Mouse (Mus musculus) midbrain, embryonic 13.5 days (tissue): ENCODE data around the gene Rnf217. TPM values are rescaled to one million over a fixed set of nuclear protein-coding genes. Genes with fewer than 3 reads are reported as not detected.

Experiments
- ATAC-seq: fragments of 200-750 bp; cut with Nextera tagmentation; 2 replicates; pipeline ENCODE4 v1.8.0; 2017; ENCODE audit warnings: mild to moderate bottlenecking, moderate TSS enrichment, moderate library complexity
- H3K27ac ChIP-seq: fragments of 300-500 bp; sonication (generic); 2 replicates; pipeline ENCODE4 v1.5.1; 2015; ENCODE audit warnings: inconsistent platforms, mild to moderate bottlenecking, moderate library complexity
- H3K27me3 ChIP-seq: fragments of 300-500 bp; sonication (generic); 2 replicates; pipeline ENCODE4 v1.6.1; 2015; ENCODE audit warnings: mild to moderate bottlenecking, inconsistent platforms
- H3K36me3 ChIP-seq: fragments of 300-500 bp; sonication (generic); 2 replicates; pipeline ENCODE4 v1.6.1; 2015; ENCODE audit warnings: mild to moderate bottlenecking, inconsistent platforms
- H3K4me1 ChIP-seq: fragments of 300-500 bp; sonication (generic); replicated peaks from 2 replicates; pipeline ENCODE4 v1.6.1; 2015; ENCODE audit warnings: inconsistent platforms
- H3K4me2 ChIP-seq: fragments of 300-500 bp; sonication (generic); replicated peaks from 2 replicates; pipeline ENCODE4 v1.6.1; 2015; ENCODE audit warnings: moderate library complexity, mild to moderate bottlenecking, inconsistent platforms
- H3K4me3 ChIP-seq: fragments of 300-500 bp; sonication (generic); replicated peaks from 2 replicates; pipeline ENCODE4 v1.5.1; 2015; ENCODE audit warnings: mild to moderate bottlenecking, inconsistent platforms
- H3K9ac ChIP-seq: fragments of 300-500 bp; sonication (generic); replicated peaks from 2 replicates; pipeline ENCODE4 v1.6.1; 2015; ENCODE audit warnings: mild to moderate bottlenecking, inconsistent platforms
- H3K9me3 ChIP-seq: fragments of 300-500 bp; sonication (generic); 2 replicates; pipeline ENCODE4 v1.6.1; 2016; ENCODE audit warnings: mild to moderate bottlenecking, inconsistent platforms
- WGBS: fragments of 180-500 bp; shearing (Covaris S2); methylation state at CpG from one replicate; pipeline ENCODE4 v1.1.7; 2015; 5-methylcytosine and 5-hydroxymethylcytosine counted together
- polyA plus RNA-seq: library from polyadenylated mRNA; unstranded; fragments of >200 nt; fragmentation: Nextera tagmentation; extraction: Ambion mirVana; gene quantifications from 2 replicates; pipeline ENCODE4 v1.2.1, GENCODE M21; 2015

Gene Rnf217
- polyA plus RNA-seq, 1 experiment from 2014 or later, result 1.4 TPM

DNA sequence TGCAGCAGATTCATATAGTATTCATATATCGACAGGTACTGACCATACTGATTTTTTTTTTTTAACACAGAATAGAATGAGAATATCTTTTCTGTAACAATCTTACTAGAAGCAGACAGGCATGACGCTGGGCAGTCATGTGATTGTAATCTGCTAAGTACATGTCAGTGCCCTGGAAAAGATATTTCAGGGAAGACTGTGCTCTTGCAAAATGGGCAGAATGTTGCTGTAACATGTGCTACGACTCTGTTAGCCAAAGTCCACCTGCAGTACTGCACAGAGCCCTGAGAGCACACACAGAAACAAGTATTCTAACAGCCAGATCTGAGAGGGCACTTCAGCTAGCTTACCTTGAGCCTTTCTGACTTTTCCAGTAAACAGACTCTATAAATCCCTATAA is 83.3 kb downstream of the Rnf217 start:
- H3K4me2 ChIP-seq, result no peak overlapping the region
- WGBS, result 85% methylated on average over 3 of the region's 3 CpGs
- H3K4me1 ChIP-seq, result peaks cover 10% of the 10 kb centered on the region
- H3K9ac ChIP-seq, result no peak overlapping the region
- H3K4me3 ChIP-seq, result no peak overlapping the region
- H3K27ac ChIP-seq, result no peak overlapping the region
- H3K27me3 ChIP-seq, result no peaks in the 10 kb centered on the region
- H3K36me3 ChIP-seq, result no peaks in the 10 kb centered on the region; the same call in 1 of the 2 replicates
- no peak for ATAC-seq
- no peaks in the 10 kb centered on the region for H3K9me3 ChIP-seq

DNA sequence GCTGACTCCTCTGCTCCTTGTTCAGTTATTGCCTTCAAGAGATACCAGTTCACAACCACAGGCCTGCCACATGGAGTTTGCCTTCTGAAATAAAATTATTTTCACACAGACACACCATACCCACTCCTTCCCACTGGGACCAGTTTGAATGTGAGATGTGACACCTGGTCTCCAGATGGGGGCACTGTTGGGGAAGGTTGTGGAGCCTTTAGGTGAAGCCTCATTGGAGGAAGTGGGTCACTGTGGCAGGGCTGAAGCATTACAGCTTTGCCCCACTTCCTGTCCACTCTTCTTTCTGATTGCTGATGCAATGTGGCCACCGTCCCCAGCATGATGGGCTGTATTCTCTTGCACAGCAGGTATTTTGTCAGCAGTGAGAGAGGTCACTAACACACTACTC is 89.6 kb downstream of the Rnf217 start:
- Histone ChIP-seq H3K27ac (no peak overlapping the region), H3K9ac (no peak overlapping the region), H3K4me3 (no peak overlapping the region), H3K4me1 (peaks cover 6% of the 10 kb centered on the region; the same call in 1 of the 2 replicates), H3K4me2 (no peak overlapping the region), H3K9me3 (no peaks in the 10 kb centered on the region), H3K36me3 (no peaks in the 10 kb centered on the region; the same call in 1 of the 2 replicates), H3K27me3 (no peaks in the 10 kb centered on the region)
- no peak for ATAC-seq
- 59% methylated on average over 1 of the region's 1 CpGs for WGBS

DNA sequence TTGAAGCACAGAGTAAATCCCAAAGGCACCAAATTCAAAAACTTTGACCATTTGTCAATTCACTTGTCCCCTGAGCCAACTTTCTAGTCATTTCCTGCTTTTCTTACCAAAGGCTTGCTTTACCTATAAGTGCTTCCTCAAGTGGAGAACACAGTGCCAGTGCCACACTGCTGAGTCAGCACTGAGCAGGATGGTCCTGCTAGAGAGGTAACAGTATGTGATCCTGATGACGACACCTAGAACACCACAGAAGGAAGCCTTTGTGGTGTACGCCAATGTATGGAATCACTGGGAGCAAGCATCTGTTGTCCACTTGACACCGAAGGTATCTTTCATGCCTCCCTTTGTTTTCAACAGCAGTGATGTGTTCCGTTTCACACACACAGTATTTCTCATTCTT is 90.8 kb downstream of the Rnf217 start:
- Histone ChIP-seq H3K27me3 (no peaks in the 10 kb centered on the region), H3K9ac (no peak overlapping the region), H3K9me3 (no peaks in the 10 kb centered on the region), H3K4me2 (no peak overlapping the region), H3K36me3 (no peaks in the 10 kb centered on the region; the same call in 1 of the 2 replicates), H3K4me1 (peaks cover 6% of the 10 kb centered on the region; the same call in 1 of the 2 replicates), H3K4me3 (no peak overlapping the region), H3K27ac (no peak overlapping the region)
- ATAC-seq, result no peak
- WGBS, result 95% methylated on average over 4 of the region's 4 CpGs

- no peaks in the 10 kb centered on the region; the same call in 1 of the 2 replicates for H3K36me3 ChIP-seq
- WGBS, result 93% methylated on average over 4 of the region's 4 CpGs
- H3K9me3 ChIP-seq, result no peaks in the 10 kb centered on the region
- H3K27ac ChIP-seq, result no peak overlapping the region
- H3K9ac ChIP-seq, result no peak overlapping the region
- H3K4me1 ChIP-seq, result peaks cover 6% of the 10 kb centered on the region; the same call in 1 of the 2 replicates
- H3K4me2 ChIP-seq, result no peak overlapping the region
- no peaks in the 10 kb centered on the region for H3K27me3 ChIP-seq
- no peak overlapping the region for H3K4me3 ChIP-seq
- no peak for ATAC-seq
Observed at GRCm38 (mm10) chr10:31517192-31517591, 91.8 kb downstream of the Rnf217 start.

GRCm38 (mm10) chr10:31515897-31516296 is 93.1 kb downstream of the Rnf217 start:
- 74% methylated on average over 1 of the region's 1 CpGs for WGBS
- ATAC-seq, result 0 out of 2 replicates have a peak, but pooled peaks have one; percentile 27
- no peaks in the 10 kb centered on the region for H3K9me3 ChIP-seq
- H3K36me3 ChIP-seq, result no peaks in the 10 kb centered on the region
- H3K27ac ChIP-seq, result no peak overlapping the region
- peaks cover 6% of the 10 kb centered on the region; the same call in 1 of the 2 replicates for H3K4me1 ChIP-seq
- H3K4me3 ChIP-seq, result no peak overlapping the region
- no peak overlapping the region for H3K4me2 ChIP-seq
- H3K9ac ChIP-seq, result no peak overlapping the region
- H3K27me3 ChIP-seq, result no peaks in the 10 kb centered on the region

DNA sequence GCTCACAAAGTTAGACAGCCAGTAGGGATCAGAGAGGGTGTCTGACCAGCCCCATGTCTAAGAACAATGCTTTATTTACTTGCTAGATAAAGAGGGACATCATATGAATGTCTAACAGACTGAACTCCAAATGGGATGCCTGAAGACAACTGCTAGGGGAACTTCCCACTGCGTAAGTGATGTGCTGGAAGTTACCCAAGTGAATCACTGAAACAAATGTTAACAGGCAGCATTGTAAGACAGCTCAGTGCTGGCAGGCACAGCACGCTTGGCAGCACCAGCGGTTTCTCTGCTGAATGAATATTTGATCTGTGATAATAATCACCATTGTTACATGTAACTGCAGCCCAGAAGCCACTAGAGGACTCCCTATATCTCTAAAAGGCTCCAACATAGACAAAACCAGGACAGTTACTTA is 104.8 kb downstream of the Rnf217 start:
- Histone ChIP-seq H3K27me3 (no peaks in the 10 kb centered on the region), H3K27ac (no peak overlapping the region), H3K4me3 (no peak overlapping the region), H3K4me1 (no peaks in the 10 kb centered on the region), H3K9ac (no peak overlapping the region), H3K4me2 (no peak overlapping the region), H3K9me3 (no peaks in the 10 kb centered on the region), H3K36me3 (no peaks in the 10 kb centered on the region)
- peak; percentile 82; the same call in 1 of the 2 replicates for ATAC-seq
- 44% methylated on average over 3 of the region's 3 CpGs for WGBS

DNA sequence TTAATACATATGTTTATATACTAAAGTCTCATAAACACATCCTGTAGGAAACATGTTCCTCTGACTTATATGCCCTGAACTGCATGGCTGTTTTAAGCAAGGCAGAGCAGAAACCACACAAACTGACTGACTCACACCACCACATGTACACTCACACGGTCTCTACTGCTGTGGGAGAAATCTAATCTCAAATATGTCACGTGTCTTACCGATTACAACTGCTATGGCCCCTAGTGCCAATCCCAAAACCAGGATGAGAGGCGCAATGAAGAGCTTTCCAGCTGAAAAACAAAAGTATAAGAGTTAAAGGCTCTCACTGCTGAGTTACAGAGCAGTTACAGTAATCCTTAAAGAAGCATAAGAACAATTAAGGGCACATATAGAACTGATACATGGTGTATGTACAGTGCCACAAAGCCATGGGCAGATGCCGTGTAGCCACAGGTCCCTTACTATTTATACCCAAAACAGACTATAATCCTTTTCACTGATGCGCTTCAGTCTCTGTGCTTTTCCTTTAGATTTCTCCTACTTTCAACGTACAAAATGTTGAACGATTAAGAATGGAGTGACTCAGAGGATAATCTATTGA is 105.3 kb downstream of the Rnf217 start:
- H3K4me2 ChIP-seq, result no peak overlapping the region
- WGBS, result 84% methylated on average over 8 of the region's 8 CpGs
- no peak overlapping the region for H3K27ac ChIP-seq
- H3K4me3 ChIP-seq, result no peak overlapping the region
- H3K9me3 ChIP-seq, result no peaks in the 10 kb centered on the region
- no peaks in the 10 kb centered on the region for H3K27me3 ChIP-seq
- H3K9ac ChIP-seq, result no peak overlapping the region
- no peaks in the 10 kb centered on the region for H3K4me1 ChIP-seq
- peak; percentile 65; the same call in 1 of the 2 replicates for ATAC-seq
- H3K36me3 ChIP-seq, result no peaks in the 10 kb centered on the region

DNA sequence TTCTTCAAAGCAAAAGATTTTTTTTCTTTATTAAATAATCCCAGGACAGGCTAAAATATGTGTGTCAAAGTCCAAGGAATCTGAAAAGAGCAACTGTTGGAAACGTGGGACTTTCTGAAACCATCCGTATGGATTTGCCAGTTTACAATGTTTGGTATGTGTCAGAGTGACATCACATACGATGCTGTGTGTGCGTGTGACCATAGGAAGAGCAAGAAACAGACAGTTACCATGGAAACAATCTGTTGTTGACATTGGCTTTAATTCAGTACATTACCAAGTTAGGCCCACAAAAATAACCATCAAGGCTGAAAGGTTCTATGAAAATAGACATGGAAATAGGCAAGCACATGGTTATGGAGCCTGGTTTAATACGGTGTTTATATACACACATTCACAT is 107.3 kb downstream of the Rnf217 start:
- no peaks in the 10 kb centered on the region for H3K36me3 ChIP-seq
- H3K27ac ChIP-seq, result no peak overlapping the region
- H3K27me3 ChIP-seq, result no peaks in the 10 kb centered on the region
- no peaks in the 10 kb centered on the region for H3K9me3 ChIP-seq
- no peak for ATAC-seq
- H3K4me3 ChIP-seq, result no peak overlapping the region
- H3K4me1 ChIP-seq, result no peaks in the 10 kb centered on the region
- no peak overlapping the region for H3K4me2 ChIP-seq
- H3K9ac ChIP-seq, result no peak overlapping the region
- WGBS, result 83% methylated on average over 5 of the region's 5 CpGs

DNA sequence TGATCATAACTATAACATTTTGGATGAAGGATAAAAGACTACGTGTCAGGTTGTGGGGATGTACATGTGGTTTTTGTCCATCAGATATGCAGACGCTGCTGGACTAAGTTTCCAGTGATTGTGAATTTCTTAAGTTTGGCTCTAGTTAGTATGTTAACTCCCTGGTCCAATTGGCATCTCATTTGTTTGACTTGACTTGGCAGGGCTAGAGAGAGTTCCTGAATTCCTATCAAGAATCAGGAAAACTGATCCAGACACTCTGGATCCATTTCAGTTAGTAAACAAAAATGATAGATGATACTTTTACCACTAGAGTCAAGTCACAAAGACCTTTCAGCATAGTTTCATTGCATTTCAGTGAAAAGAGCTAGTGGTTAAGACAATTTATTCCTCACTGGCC is 112.1 kb downstream of the Rnf217 start:
- no peaks in the 10 kb centered on the region for H3K4me1 ChIP-seq
- no peaks in the 10 kb centered on the region for H3K27me3 ChIP-seq
- H3K4me3 ChIP-seq, result no peak overlapping the region
- H3K36me3 ChIP-seq, result no peaks in the 10 kb centered on the region
- 98% methylated on average over 2 of the region's 2 CpGs for WGBS
- no peak overlapping the region for H3K4me2 ChIP-seq
- H3K9ac ChIP-seq, result no peak overlapping the region
- no peaks in the 10 kb centered on the region for H3K9me3 ChIP-seq
- no peak for ATAC-seq
- no peak overlapping the region for H3K27ac ChIP-seq

GRCm38 (mm10) chr10:31495826-31496225 is 113.2 kb downstream of the Rnf217 start:
- no peaks in the 10 kb centered on the region for H3K27me3 ChIP-seq
- no peak overlapping the region for H3K4me2 ChIP-seq

GRCm38 (mm10) chr10:31494296-31494695 is 114.7 kb downstream of the Rnf217 start:
- Histone ChIP-seq H3K9me3 (no peaks in the 10 kb centered on the region), H3K4me3 (no peak overlapping the region), H3K36me3 (no peaks in the 10 kb centered on the region), H3K27me3 (no peaks in the 10 kb centered on the region), H3K4me1 (no peaks in the 10 kb centered on the region), H3K27ac (no peak overlapping the region), H3K4me2 (no peak overlapping the region), H3K9ac (no peak overlapping the region)
- WGBS, result 95% methylated on average over 1 of the region's 1 CpGs
- ATAC-seq, result no peak

More at GRCm38 (mm10) chr10:31495826-31496225, 113.2 kb downstream of the Rnf217 start:
- Histone ChIP-seq H3K9ac (no peak overlapping the region), H3K27ac (no peak overlapping the region), H3K36me3 (no peaks in the 10 kb centered on the region), H3K4me3 (no peak overlapping the region), H3K9me3 (no peaks in the 10 kb centered on the region), H3K4me1 (no peaks in the 10 kb centered on the region)
- no peak for ATAC-seq
- WGBS, result 87% methylated on average over 3 of the region's 3 CpGs

- WGBS, result 84% methylated on average over 10 of the region's 10 CpGs
Observed at GRCm38 (mm10) chr10:31467043-31467898, 141.7 kb downstream of the Rnf217 start.

More at GRCm38 (mm10) chr10:31467043-31467898, 141.7 kb downstream of the Rnf217 start:
- H3K4me2 ChIP-seq, result no peak overlapping the region
- H3K9ac ChIP-seq, result no peak overlapping the region
- no peaks in the 10 kb centered on the region for H3K27me3 ChIP-seq
- no peak overlapping the region for H3K4me3 ChIP-seq
- no peaks in the 10 kb centered on the region for H3K4me1 ChIP-seq
- no peak overlapping the region for H3K27ac ChIP-seq
- H3K9me3 ChIP-seq, result no peaks in the 10 kb centered on the region
- ATAC-seq, result no peak
- no peaks in the 10 kb centered on the region for H3K36me3 ChIP-seq
